Mouse (Mus musculus): ENCODE results near the gene Susd1. TPM values are rescaled to one million over a fixed set of nuclear protein-coding genes. Genes with fewer than 3 reads are reported as not detected.

The Susd1 gene
- polyA plus RNA-seq, 1 experiment from 2014 or later, result 10.1 TPM

Other genes starting within 250 kb of the Susd1 start
- gene Ugcg, start 249.4 kb downstream of the Susd1 start, polyA plus RNA-seq (2015; fragmentation: Nextera tagmentation; extraction: Ambion mirVana), result 7.6 and 8.0 TPM in 2 replicates
- gene Ptbp3, start 110.7 kb upstream of the Susd1 start, polyA plus RNA-seq (2015; fragmentation: Nextera tagmentation; extraction: Ambion mirVana), result 64.9 and 67.2 TPM in 2 replicates
- 24.1 and 25.4 TPM in 2 replicates for gene Hsdl2, start 142.9 kb upstream of the Susd1 start, polyA plus RNA-seq (2015; fragmentation: Nextera tagmentation; extraction: Ambion mirVana)
- gene E130308A19Rik, start 187.6 kb upstream of the Susd1 start, polyA plus RNA-seq (2015; fragmentation: Nextera tagmentation; extraction: Ambion mirVana), result 34.9 and 35.6 TPM in 2 replicates

All from kidney, embryonic 15.5 days (tissue).